Mouse (Mus musculus): ENCODE measurements around the gene Cfap299.

The Cfap299 gene

GRCm38 (mm10) chr5:98842600-98843310, 513.7 kb downstream of the Cfap299 start:
- Histone ChIP-seq H3K36me3 (ENCODE audit: insufficient read depth, low read length) (no peaks in the 10 kb centered on the region), H3K9me3 (ENCODE audit: low read length) (no peaks in the 10 kb centered on the region), H3K4me1 (replicated peaks; ENCODE audit: low read depth, low read length) (no peaks in the 10 kb centered on the region), H3K4me3 (replicated peaks; ENCODE audit: low read length) (no peak overlapping the region), H3K27me3 (ENCODE audit: insufficient read depth, low read length) (no peaks in the 10 kb centered on the region; the same call in 1 of the 2 replicates)
- TF ChIP-seq POU5F1 (IDR thresholded peaks at IDR 0.05; ENCODE audit: borderline replicate concordance, low read length) (no peak), NANOG (IDR thresholded peaks at IDR 0.05; ENCODE audit: borderline replicate concordance, low read length) (no peak), CTCF (conservative IDR thresholded peaks at IDR 0.05; ENCODE audit: low read length) (no peak)

DNA sequence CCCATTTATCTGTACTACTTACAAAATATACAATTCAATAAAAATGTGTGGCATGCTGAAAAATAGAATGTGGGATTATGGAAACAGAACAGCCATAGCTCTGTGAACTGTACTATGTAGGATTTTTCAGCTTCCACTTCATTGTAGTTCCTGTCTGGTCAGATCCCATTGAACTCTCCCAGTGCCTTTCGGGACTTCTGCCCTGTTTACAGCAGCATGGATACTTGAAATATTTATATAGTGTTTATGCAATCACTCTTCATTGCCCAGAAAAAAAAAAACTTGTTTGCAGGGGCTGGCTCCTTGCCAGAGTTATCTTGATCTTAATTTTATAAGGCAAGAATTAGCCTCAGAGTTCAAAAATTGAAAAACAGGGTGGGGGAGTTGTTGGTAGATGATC, 515.6 kb downstream of the Cfap299 start:
- no peaks in the 10 kb centered on the region; the same call in 1 of the 2 replicates for H3K27me3 ChIP-seq (ENCODE audit: insufficient read depth, low read length)
- H3K9me3 ChIP-seq (ENCODE audit: low read length): no peaks in the 10 kb centered on the region
- TF ChIP-seq POU5F1 (IDR thresholded peaks at IDR 0.05; ENCODE audit: borderline replicate concordance, low read length) (no peak), NANOG (IDR thresholded peaks at IDR 0.05; ENCODE audit: borderline replicate concordance, low read length) (no peak), CTCF (conservative IDR thresholded peaks at IDR 0.05; ENCODE audit: low read length) (no peak)
- no peak overlapping the region for H3K4me3 ChIP-seq (replicated peaks; ENCODE audit: low read length)
- no peaks in the 10 kb centered on the region for H3K4me1 ChIP-seq (replicated peaks; ENCODE audit: low read depth, low read length)
- H3K36me3 ChIP-seq (ENCODE audit: insufficient read depth, low read length): no peaks in the 10 kb centered on the region
